Mouse (Mus musculus) liver, embryonic 14 days (tissue): ENCODE data around the gene Olfr19. TPM values are rescaled to one million over a fixed set of nuclear protein-coding genes. Genes with fewer than 3 reads are reported as not detected.

Experiments
- polyA plus RNA-seq: library from polyadenylated mRNA; depleted of rRNA; stranded (reverse); fragments of >200 nt; gene quantifications from 2 replicates; pipeline ENCODE4 v1.2.3, GENCODE M21; 2012; rRNA removed

Gene Olfr19
- not detected in 2 replicates for polyA plus RNA-seq

DNA sequence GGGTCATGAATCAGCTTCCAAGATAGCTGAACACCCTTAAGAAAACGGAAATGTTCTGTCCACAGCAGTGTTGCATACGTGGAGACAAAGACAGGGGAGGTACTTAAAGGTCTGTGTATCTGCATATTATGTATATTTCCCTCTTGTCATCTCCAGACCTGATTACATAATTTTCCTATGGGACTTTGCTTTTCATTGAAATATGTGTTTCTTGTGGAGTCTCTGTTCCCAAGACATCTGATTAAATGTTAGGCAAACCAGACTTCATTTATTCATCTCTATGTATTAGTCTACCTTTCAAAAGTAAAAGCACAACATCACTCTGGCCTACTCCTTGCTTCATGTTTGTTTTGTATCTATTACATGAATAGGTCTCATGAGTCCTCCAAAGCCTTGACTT, at the start of gene Olfr19:
Olfr19 (minus strand) TSS at position 101 of the 400 bp plus-strand sequence.

Other genes starting within 250 kb of the Olfr19 start
- gene Fgd4, start 75.9 kb downstream of the Olfr19 start, polyA plus RNA-seq: 0.71 and 0.88 TPM in 2 replicates
- gene Spag6l, start 153.1 kb upstream of the Olfr19 start, polyA plus RNA-seq: 0.02 and 0.03 TPM in 2 replicates
- 1.1 and 1.6 TPM in 2 replicates for gene Igll1, start 187.6 kb upstream of the Olfr19 start, polyA plus RNA-seq
- gene Top3b, start 194.3 kb upstream of the Olfr19 start, polyA plus RNA-seq: 24.8 and 28.3 TPM in 2 replicates
- gene Vpreb1, start 194.4 kb upstream of the Olfr19 start, polyA plus RNA-seq: 1.2 and 1.3 TPM in 2 replicates
- gene Ppm1f, start 220.1 kb upstream of the Olfr19 start, polyA plus RNA-seq: 4.8 and 5.5 TPM in 2 replicates